Mouse (Mus musculus): Measurements from ENCODE around the gene Sh2d1b1. TPM values are rescaled to one million over a fixed set of nuclear protein-coding genes. Genes with fewer than 3 reads are reported as not detected.

The Sh2d1b1 gene
- polyA plus RNA-seq, 1 experiment from 2014 or later, result 0.18 TPM

DNA sequence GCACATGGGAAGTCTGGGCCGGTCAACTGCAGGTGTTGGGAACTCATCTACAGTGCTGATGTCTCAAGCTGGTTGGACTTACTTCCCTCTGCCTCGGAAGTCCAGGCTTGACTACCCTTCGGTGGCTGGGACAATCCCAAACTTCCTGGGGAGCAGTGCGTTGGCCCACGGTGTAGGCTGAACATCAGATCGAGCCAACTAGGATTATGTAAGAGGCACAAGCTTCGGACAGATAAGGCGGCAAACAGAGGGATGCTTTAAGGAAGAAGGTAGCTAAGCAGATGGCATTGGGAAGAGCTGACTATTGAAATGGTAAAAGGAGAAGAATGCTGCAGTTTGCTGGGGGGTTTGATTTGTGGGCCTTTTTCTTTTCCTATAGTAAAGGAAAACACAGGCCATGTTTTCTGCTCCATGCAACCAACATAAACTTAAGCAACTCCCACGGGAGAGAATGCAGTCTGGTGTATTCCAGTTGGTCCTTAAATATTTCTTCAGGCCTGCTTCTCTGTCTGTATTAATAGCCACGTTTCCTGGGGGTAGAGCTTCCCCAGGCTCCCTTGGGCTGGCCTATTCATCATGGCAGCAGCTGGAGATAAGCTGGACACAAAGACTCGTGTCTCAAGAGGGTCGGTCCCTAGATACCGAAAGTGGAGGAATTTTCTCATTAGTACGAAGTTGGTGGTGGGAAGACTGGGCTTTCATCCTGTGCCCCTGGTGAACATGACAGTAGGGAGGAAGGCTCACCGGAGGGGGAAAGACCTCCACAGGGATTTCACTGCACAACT, 17.9 kb downstream of the Sh2d1b1 start:
- WGBS, result 69% methylated on average over 15 of the region's 15 CpGs
- DNase-seq (ENCODE audit: low spot score) (no peak), ATAC-seq (ENCODE audit: low FRiP score, low TSS enrichment) (no peak)
- Histone ChIP-seq H3K27ac (replicated peaks) (no peak overlapping the region), H3K9ac (ENCODE audit: low read length) (no peak overlapping the region), H3K27me3 (ENCODE audit: control insufficient read depth, insufficient read depth, low read length) (no peaks in the 10 kb centered on the region), H3K4me1 (replicated peaks; ENCODE audit: control insufficient read depth, insufficient read depth) (no peaks in the 10 kb centered on the region), H3K4me2 (replicated peaks; ENCODE audit: low read depth) (no peak overlapping the region), H3K4me3 (ENCODE audit: low read depth, low read length) (no peak overlapping the region), H3K36me3 (ENCODE audit: control insufficient read depth, insufficient read depth, low read length) (no peaks in the 10 kb centered on the region), H3K9me3 (ENCODE audit: control insufficient read depth, low read length) (no peaks in the 10 kb centered on the region)
- TF ChIP-seq EP300 (optimal IDR thresholded peaks at IDR 0.05), result no peak
- no peak for TF ChIP-seq CTCF (IDR thresholded peaks at IDR 0.05; ENCODE audit: low read depth)

- 82% methylated on average over 4 of the region's 4 CpGs for WGBS
- no peaks in the 10 kb centered on the region; the same call in 1 of the 2 replicates for H3K36me3 ChIP-seq (ENCODE audit: control insufficient read depth, insufficient read depth, low read length)
- ATAC-seq (ENCODE audit: low FRiP score, low TSS enrichment) (no peak), DNase-seq (ENCODE audit: low spot score) (no peak)
- TF ChIP-seq EP300 (optimal IDR thresholded peaks at IDR 0.05) (no peak), CTCF (IDR thresholded peaks at IDR 0.05; ENCODE audit: low read depth) (no peak)
- no peak overlapping the region for H3K4me2 ChIP-seq (replicated peaks; ENCODE audit: low read depth)
- no peaks in the 10 kb centered on the region for H3K4me1 ChIP-seq (replicated peaks; ENCODE audit: control insufficient read depth, insufficient read depth)
- no peak overlapping the region for H3K4me3 ChIP-seq (ENCODE audit: low read depth, low read length)
- H3K27ac ChIP-seq (replicated peaks), result no peak overlapping the region
- no peak overlapping the region for H3K9ac ChIP-seq (ENCODE audit: low read length)
- H3K9me3 ChIP-seq (ENCODE audit: control insufficient read depth, low read length), result no peaks in the 10 kb centered on the region
- H3K27me3 ChIP-seq (ENCODE audit: control insufficient read depth, insufficient read depth, low read length), result no peaks in the 10 kb centered on the region
Observed at GRCm38 (mm10) chr1:170299496-170299895, 22.4 kb downstream of the Sh2d1b1 start.

GRCm38 (mm10) chr1:170301686-170302085, 24.6 kb downstream of the Sh2d1b1 start:
- TF ChIP-seq CTCF (IDR thresholded peaks at IDR 0.05; ENCODE audit: low read depth), result no peak
- no peak for TF ChIP-seq EP300 (optimal IDR thresholded peaks at IDR 0.05)
- DNase-seq (ENCODE audit: low spot score), result no peak
- no peak overlapping the region for H3K27ac ChIP-seq (replicated peaks)
- no peaks in the 10 kb centered on the region for H3K4me1 ChIP-seq (replicated peaks; ENCODE audit: control insufficient read depth, insufficient read depth)
- H3K4me2 ChIP-seq (replicated peaks; ENCODE audit: low read depth), result no peak overlapping the region
- H3K36me3 ChIP-seq (ENCODE audit: control insufficient read depth, insufficient read depth, low read length), result no peaks in the 10 kb centered on the region; the same call in 1 of the 2 replicates
- no peak for ATAC-seq (ENCODE audit: low FRiP score, low TSS enrichment)
- 90% methylated on average over 9 of the region's 9 CpGs for WGBS
- no peak overlapping the region for H3K4me3 ChIP-seq (ENCODE audit: low read depth, low read length)
- H3K9ac ChIP-seq (ENCODE audit: low read length), result no peak overlapping the region
- no peaks in the 10 kb centered on the region for H3K27me3 ChIP-seq (ENCODE audit: control insufficient read depth, insufficient read depth, low read length)
- H3K9me3 ChIP-seq (ENCODE audit: control insufficient read depth, low read length), result no peaks in the 10 kb centered on the region

DNA sequence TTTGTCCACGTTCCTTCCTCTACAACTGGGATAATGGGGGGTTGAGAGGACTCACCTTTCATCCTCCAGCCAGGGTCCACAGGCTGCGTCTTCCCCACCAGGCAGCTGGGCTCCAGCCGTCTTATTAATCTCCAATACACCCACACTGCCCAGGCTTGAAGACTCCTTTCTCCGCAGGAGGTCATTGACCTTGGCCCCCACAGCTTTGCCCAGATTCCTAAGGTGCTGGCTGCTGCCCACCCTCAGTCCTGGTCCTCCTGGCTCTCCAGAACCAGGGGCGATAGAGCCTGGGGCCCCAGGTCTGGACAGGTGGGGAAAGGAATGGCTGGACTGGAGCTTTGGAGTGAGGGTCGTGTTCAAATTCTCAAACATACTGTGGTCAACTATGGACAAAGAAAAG, 25.3 kb downstream of the Sh2d1b1 start:
- no peak for ATAC-seq (ENCODE audit: low FRiP score, low TSS enrichment)
- DNase-seq (ENCODE audit: low spot score), result no peak
- Histone ChIP-seq H3K4me1 (replicated peaks; ENCODE audit: control insufficient read depth, insufficient read depth) (no peaks in the 10 kb centered on the region), H3K36me3 (ENCODE audit: control insufficient read depth, insufficient read depth, low read length) (no peaks in the 10 kb centered on the region; the same call in 1 of the 2 replicates), H3K4me3 (ENCODE audit: low read depth, low read length) (no peak overlapping the region), H3K4me2 (replicated peaks; ENCODE audit: low read depth) (no peak overlapping the region), H3K9ac (ENCODE audit: low read length) (no peak overlapping the region), H3K9me3 (ENCODE audit: control insufficient read depth, low read length) (no peaks in the 10 kb centered on the region), H3K27me3 (ENCODE audit: control insufficient read depth, insufficient read depth, low read length) (no peaks in the 10 kb centered on the region), H3K27ac (replicated peaks) (no peak overlapping the region)
- whole genome bisulfite sequencing, result 89% methylated on average over 6 of the region's 6 CpGs
- TF ChIP-seq CTCF (IDR thresholded peaks at IDR 0.05; ENCODE audit: low read depth) (no peak), EP300 (optimal IDR thresholded peaks at IDR 0.05) (no peak)

DNA sequence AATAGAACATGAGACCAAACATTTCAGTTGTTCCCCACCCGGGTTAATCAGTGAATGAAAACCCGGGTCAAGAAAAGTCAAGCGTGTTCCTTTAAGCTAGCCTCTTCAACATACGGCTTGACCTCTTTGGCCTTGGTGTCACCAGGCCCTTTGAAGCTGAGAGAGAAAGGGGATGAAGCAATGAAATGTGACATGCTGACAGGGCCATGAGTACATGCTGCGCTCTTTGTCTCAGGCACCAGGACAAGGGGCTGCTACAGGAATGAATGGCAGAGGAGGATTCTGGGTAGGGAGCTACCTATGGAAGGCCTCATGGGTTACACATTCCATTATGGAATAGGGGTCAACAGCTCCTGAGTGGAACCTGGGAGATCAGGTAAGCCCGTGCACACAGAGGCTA, 26.0 kb downstream of the Sh2d1b1 start:
- no peaks in the 10 kb centered on the region for H3K27me3 ChIP-seq (ENCODE audit: control insufficient read depth, insufficient read depth, low read length)
- no peak for TF ChIP-seq EP300 (optimal IDR thresholded peaks at IDR 0.05)
- H3K36me3 ChIP-seq (ENCODE audit: control insufficient read depth, insufficient read depth, low read length), result no peaks in the 10 kb centered on the region; the same call in 1 of the 2 replicates
- H3K9me3 ChIP-seq (ENCODE audit: control insufficient read depth, low read length), result no peaks in the 10 kb centered on the region
- ATAC-seq (ENCODE audit: low FRiP score, low TSS enrichment), result no peak
- no peak overlapping the region for H3K4me3 ChIP-seq (ENCODE audit: low read depth, low read length)
- H3K9ac ChIP-seq (ENCODE audit: low read length), result no peak overlapping the region
- no peak overlapping the region for H3K27ac ChIP-seq (replicated peaks)
- 78% methylated on average over 6 of the region's 6 CpGs for WGBS
- no peak for DNase-seq (ENCODE audit: low spot score)
- H3K4me2 ChIP-seq (replicated peaks; ENCODE audit: low read depth), result no peak overlapping the region
- H3K4me1 ChIP-seq (replicated peaks; ENCODE audit: control insufficient read depth, insufficient read depth), result no peaks in the 10 kb centered on the region

DNA sequence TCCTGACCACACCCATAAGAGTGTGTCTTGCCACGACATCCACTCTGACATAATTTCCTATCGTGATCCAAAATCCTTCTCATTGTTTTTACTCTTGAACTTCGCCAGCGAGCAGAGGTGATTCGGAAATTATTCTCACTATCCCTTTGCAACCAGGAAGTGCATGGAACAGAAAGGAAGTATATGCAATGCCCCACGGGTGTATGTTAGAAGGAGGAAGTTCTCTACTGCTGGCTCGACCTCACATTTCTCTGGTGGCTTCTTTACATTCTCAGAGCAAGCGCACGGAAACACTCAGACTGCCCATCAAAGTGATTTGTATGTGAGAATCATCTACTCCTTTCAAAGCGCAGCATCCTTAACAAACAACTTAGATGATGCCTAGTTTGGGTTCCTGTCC, 27.9 kb downstream of the Sh2d1b1 start:
- H3K9ac ChIP-seq (ENCODE audit: low read length), result no peak overlapping the region
- H3K4me2 ChIP-seq (replicated peaks; ENCODE audit: low read depth), result no peak overlapping the region
- TF ChIP-seq CTCF (IDR thresholded peaks at IDR 0.05; ENCODE audit: low read depth) (no peak), EP300 (optimal IDR thresholded peaks at IDR 0.05) (no peak)
- H3K27me3 ChIP-seq (ENCODE audit: control insufficient read depth, insufficient read depth, low read length), result no peaks in the 10 kb centered on the region
- ATAC-seq (ENCODE audit: low FRiP score, low TSS enrichment) (no peak), DNase-seq (ENCODE audit: low spot score) (no peak)
- 84% methylated on average over 10 of the region's 10 CpGs for WGBS
- no peak overlapping the region for H3K27ac ChIP-seq (replicated peaks)
- no peaks in the 10 kb centered on the region for H3K4me1 ChIP-seq (replicated peaks; ENCODE audit: control insufficient read depth, insufficient read depth)
- no peak overlapping the region for H3K4me3 ChIP-seq (ENCODE audit: low read depth, low read length)
- no peaks in the 10 kb centered on the region for H3K9me3 ChIP-seq (ENCODE audit: control insufficient read depth, low read length)
- H3K36me3 ChIP-seq (ENCODE audit: control insufficient read depth, insufficient read depth, low read length), result no peaks in the 10 kb centered on the region; the same call in 1 of the 2 replicates
